Mouse (Mus musculus): ENCODE results near the gene Tube1. TPM values are rescaled to one million over a fixed set of nuclear protein-coding genes. Genes with fewer than 3 reads are reported as not detected.
"Not testable (repeated sequence)": the region's sequence is repeated elsewhere in the genome, so short reads cannot be mapped to it uniquely, and the experiment has no call there.

Tube1 gene
- polyA plus RNA-seq, 1 experiment from 2014 or later = 7.1 TPM

GRCm38 (mm10) chr10:39171603-39172539 lies 38.1 kb downstream of the Tube1 start:
- no peaks in the 10 kb centered on the region for H3K36me3 ChIP-seq (ENCODE audit: control insufficient read depth, insufficient read depth, low read length)
- H3K4me3 ChIP-seq (ENCODE audit: low read depth, low read length) = peak overlapping the region; percentile 40
- peak overlapping the region; percentile 70 for H3K4me2 ChIP-seq (ENCODE audit: low read length)
- ATAC-seq = peak; percentile 90
- no peaks in the 10 kb centered on the region for H3K9me3 ChIP-seq (replicated peaks; ENCODE audit: control insufficient read depth, low read length, poor library complexity, severe bottlenecking)
- peak overlapping the region; percentile 62 for H3K9ac ChIP-seq (ENCODE audit: low read depth, low read length)
- H3K27ac ChIP-seq (ENCODE audit: low read length) = peak overlapping the region; percentile 97
- 5% methylated on average over 26 of the region's 26 CpGs for WGBS
- H3K4me1 ChIP-seq (ENCODE audit: control insufficient read depth, insufficient read depth, low read length) = peaks cover 21% of the 10 kb centered on the region
- H3K27me3 ChIP-seq (ENCODE audit: control insufficient read depth, insufficient read depth, low read depth, low read length) = no peaks in the 10 kb centered on the region

- no peaks in the 10 kb centered on the region for H3K36me3 ChIP-seq (ENCODE audit: control insufficient read depth, insufficient read depth, low read length)
- no peak overlapping the region for H3K9ac ChIP-seq (ENCODE audit: low read depth, low read length)
- H3K9me3 ChIP-seq (replicated peaks; ENCODE audit: control insufficient read depth, low read length, poor library complexity, severe bottlenecking) = no peaks in the 10 kb centered on the region
- H3K4me1 ChIP-seq (ENCODE audit: control insufficient read depth, insufficient read depth, low read length) = peaks cover 19% of the 10 kb centered on the region
- peak overlapping the region; percentile 70 for H3K4me2 ChIP-seq (ENCODE audit: low read length)
- H3K27me3 ChIP-seq (ENCODE audit: control insufficient read depth, insufficient read depth, low read depth, low read length) = no peaks in the 10 kb centered on the region
- WGBS = 77% methylated on average over 6 of the region's 6 CpGs
- H3K27ac ChIP-seq (ENCODE audit: low read length) = peak overlapping the region; percentile 97
- H3K4me3 ChIP-seq (ENCODE audit: low read depth, low read length) = no peak overlapping the region
- no peak for ATAC-seq
Observed at GRCm38 (mm10) chr10:39172540-39172931, 38.8 kb downstream of the Tube1 start.

DNA sequence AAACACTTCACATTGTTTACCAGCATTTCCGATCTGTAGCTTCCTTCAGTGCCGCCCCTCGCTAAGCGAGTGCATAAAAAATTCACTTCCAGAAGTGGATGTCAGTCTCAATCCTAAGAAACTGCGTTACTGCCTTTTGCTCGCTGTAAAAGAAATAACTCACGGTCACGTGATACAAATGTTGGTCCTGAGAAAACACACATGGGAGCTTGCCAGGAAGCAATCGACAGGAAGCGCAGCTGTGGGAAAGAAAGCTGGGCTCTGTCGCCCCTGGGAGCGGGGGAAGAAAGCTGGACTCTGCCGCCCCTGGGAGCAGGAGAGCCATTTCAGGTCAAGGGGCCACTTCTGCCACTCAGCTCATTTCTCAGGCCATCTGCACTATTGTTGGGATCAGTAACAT lies 39.3 kb downstream of the Tube1 start:
- no peak for ATAC-seq
- Histone ChIP-seq H3K27me3 (ENCODE audit: control insufficient read depth, insufficient read depth, low read depth, low read length) (no peaks in the 10 kb centered on the region), H3K27ac (ENCODE audit: low read length) (peak overlapping the region; percentile 97), H3K36me3 (ENCODE audit: control insufficient read depth, insufficient read depth, low read length) (no peaks in the 10 kb centered on the region), H3K4me1 (ENCODE audit: control insufficient read depth, insufficient read depth, low read length) (peaks cover 19% of the 10 kb centered on the region), H3K9ac (ENCODE audit: low read depth, low read length) (no peak overlapping the region), H3K4me3 (ENCODE audit: low read depth, low read length) (no peak overlapping the region), H3K4me2 (ENCODE audit: low read length) (peak overlapping the region; percentile 70), H3K9me3 (replicated peaks; ENCODE audit: control insufficient read depth, low read length, poor library complexity, severe bottlenecking) (no peaks in the 10 kb centered on the region)
- WGBS = 36% methylated on average over 13 of the region's 13 CpGs

DNA sequence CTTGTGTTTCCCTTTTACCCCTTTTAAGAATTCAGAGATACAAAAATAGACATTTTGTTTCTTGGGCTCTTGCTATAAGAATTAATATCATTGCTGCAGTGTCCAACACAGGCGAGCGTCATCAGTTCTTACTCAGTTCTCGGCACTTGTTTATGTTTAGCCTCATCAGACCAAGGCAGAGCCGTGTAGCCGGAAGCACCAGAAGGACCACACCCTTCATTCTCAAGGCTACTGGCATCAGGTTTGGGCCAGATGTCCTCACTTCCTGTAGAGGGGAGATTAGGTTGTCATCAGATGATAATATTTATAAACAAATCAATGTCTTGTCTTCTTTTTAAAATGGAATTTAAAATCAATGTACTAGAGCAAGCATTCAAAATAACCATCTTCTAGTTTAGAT lies 43.2 kb downstream of the Tube1 start:
- Histone ChIP-seq H3K36me3 (ENCODE audit: control insufficient read depth, insufficient read depth, low read length) (no peaks in the 10 kb centered on the region), H3K27ac (ENCODE audit: low read length) (no peak overlapping the region), H3K4me3 (ENCODE audit: low read depth, low read length) (no peak overlapping the region), H3K4me1 (ENCODE audit: control insufficient read depth, insufficient read depth, low read length) (peaks cover 15% of the 10 kb centered on the region), H3K4me2 (ENCODE audit: low read length) (no peak overlapping the region), H3K27me3 (ENCODE audit: control insufficient read depth, insufficient read depth, low read depth, low read length) (no peaks in the 10 kb centered on the region), H3K9me3 (replicated peaks; ENCODE audit: control insufficient read depth, low read length, poor library complexity, severe bottlenecking) (no peaks in the 10 kb centered on the region), H3K9ac (ENCODE audit: low read depth, low read length) (no peak overlapping the region)
- ATAC-seq = no peak
- 94% methylated on average over 5 of the region's 5 CpGs for WGBS

GRCm38 (mm10) chr10:39184864-39185544 lies 51.2 kb downstream of the Tube1 start:
- Histone ChIP-seq H3K4me3 (ENCODE audit: low read depth, low read length) (no peak overlapping the region), H3K9me3 (replicated peaks; ENCODE audit: control insufficient read depth, low read length, poor library complexity, severe bottlenecking) (no peaks in the 10 kb centered on the region), H3K27me3 (ENCODE audit: control insufficient read depth, insufficient read depth, low read depth, low read length) (no peaks in the 10 kb centered on the region), H3K9ac (ENCODE audit: low read depth, low read length) (no peak overlapping the region), H3K27ac (ENCODE audit: low read length) (0 out of 2 replicates have a peak overlapping the region, but pooled peaks have one; percentile 17), H3K4me2 (ENCODE audit: low read length) (no peak overlapping the region), H3K36me3 (ENCODE audit: control insufficient read depth, insufficient read depth, low read length) (no peaks in the 10 kb centered on the region), H3K4me1 (ENCODE audit: control insufficient read depth, insufficient read depth, low read length) (peaks cover 2% of the 10 kb centered on the region; the same call in 1 of the 2 replicates)
- WGBS = 80% methylated on average over 8 of the region's 8 CpGs
- ATAC-seq = 0 out of 2 replicates have a peak, but pooled peaks have one; percentile 45

- no peak for ATAC-seq
- WGBS = 85% methylated on average over 4 of the region's 4 CpGs
- Histone ChIP-seq H3K4me1 (ENCODE audit: control insufficient read depth, insufficient read depth, low read length) (peaks cover 2% of the 10 kb centered on the region; the same call in 1 of the 2 replicates), H3K36me3 (ENCODE audit: control insufficient read depth, insufficient read depth, low read length) (no peaks in the 10 kb centered on the region), H3K27ac (ENCODE audit: low read length) (0 out of 2 replicates have a peak overlapping the region, but pooled peaks have one; percentile 17), H3K4me2 (ENCODE audit: low read length) (no peak overlapping the region), H3K9me3 (replicated peaks; ENCODE audit: control insufficient read depth, low read length, poor library complexity, severe bottlenecking) (no peaks in the 10 kb centered on the region), H3K4me3 (ENCODE audit: low read depth, low read length) (no peak overlapping the region), H3K9ac (ENCODE audit: low read depth, low read length) (no peak overlapping the region), H3K27me3 (ENCODE audit: control insufficient read depth, insufficient read depth, low read depth, low read length) (no peaks in the 10 kb centered on the region)
Observed at GRCm38 (mm10) chr10:39185545-39185906, 51.8 kb downstream of the Tube1 start.

- 88% methylated on average over 3 of the region's 3 CpGs for WGBS
Observed at GRCm38 (mm10) chr10:39192673-39193072, 58.9 kb downstream of the Tube1 start.

GRCm38 (mm10) chr10:39198216-39198615 lies 64.4 kb downstream of the Tube1 start:
- WGBS = 94% methylated on average over 11 of the region's 11 CpGs
- ATAC-seq = not testable (repeated sequence)

More at GRCm38 (mm10) chr10:39192673-39193072, 58.9 kb downstream of the Tube1 start:
- Histone ChIP-seq H3K9me3 (replicated peaks; ENCODE audit: control insufficient read depth, low read length, poor library complexity, severe bottlenecking) (no peaks in the 10 kb centered on the region), H3K4me1 (ENCODE audit: control insufficient read depth, insufficient read depth, low read length) (no peaks in the 10 kb centered on the region), H3K27me3 (ENCODE audit: control insufficient read depth, insufficient read depth, low read depth, low read length) (no peaks in the 10 kb centered on the region), H3K4me3 (ENCODE audit: low read depth, low read length) (no peak overlapping the region), H3K4me2 (ENCODE audit: low read length) (no peak overlapping the region), H3K27ac (ENCODE audit: low read length) (no peak overlapping the region), H3K36me3 (ENCODE audit: control insufficient read depth, insufficient read depth, low read length) (no peaks in the 10 kb centered on the region), H3K9ac (ENCODE audit: low read depth, low read length) (no peak overlapping the region)
- ATAC-seq = no peak

More at GRCm38 (mm10) chr10:39198216-39198615, 64.4 kb downstream of the Tube1 start:
- H3K27me3 ChIP-seq (ENCODE audit: control insufficient read depth, insufficient read depth, low read depth, low read length); H3K9ac ChIP-seq (ENCODE audit: low read depth, low read length); H3K4me1 ChIP-seq (ENCODE audit: control insufficient read depth, insufficient read depth, low read length); H3K36me3 ChIP-seq (ENCODE audit: control insufficient read depth, insufficient read depth, low read length); H3K9me3 ChIP-seq (replicated peaks; ENCODE audit: control insufficient read depth, low read length, poor library complexity, severe bottlenecking); H3K4me3 ChIP-seq (ENCODE audit: low read depth, low read length); H3K27ac ChIP-seq (ENCODE audit: low read length); H3K4me2 ChIP-seq (ENCODE audit: low read length): not testable (repeated sequence)

Measured in midbrain, embryonic 16.5 days (tissue).